Mouse (Mus musculus): ENCODE measurements at regions not wholly inside any gene's neighbourhood (a gene's known extent, or its start where the extent isn't known, plus 50 kb on each side); places are given as distances from the start of the nearest gene placed in this dataset.

DNA sequence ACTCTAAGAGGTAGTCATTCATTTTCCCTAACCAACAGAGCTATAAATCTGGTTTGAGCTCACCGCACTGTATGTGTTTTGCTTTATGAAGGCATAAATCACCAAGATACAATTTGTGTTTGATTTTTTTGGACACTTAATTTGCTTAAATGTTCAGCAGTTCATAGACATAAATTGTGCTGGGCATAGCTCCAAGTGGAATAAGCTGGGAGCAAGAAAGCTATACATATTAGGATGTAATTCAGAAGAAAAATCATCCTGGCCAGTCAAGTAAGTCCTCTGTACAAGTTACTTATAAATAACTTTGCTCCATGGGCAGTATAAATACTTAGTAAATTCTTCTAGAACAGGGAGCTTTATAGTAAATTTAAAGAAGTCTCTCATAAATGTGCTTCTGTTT, 267.0 kb upstream of the Atp5g3 start:
- DNase-seq, result no peak

DNA sequence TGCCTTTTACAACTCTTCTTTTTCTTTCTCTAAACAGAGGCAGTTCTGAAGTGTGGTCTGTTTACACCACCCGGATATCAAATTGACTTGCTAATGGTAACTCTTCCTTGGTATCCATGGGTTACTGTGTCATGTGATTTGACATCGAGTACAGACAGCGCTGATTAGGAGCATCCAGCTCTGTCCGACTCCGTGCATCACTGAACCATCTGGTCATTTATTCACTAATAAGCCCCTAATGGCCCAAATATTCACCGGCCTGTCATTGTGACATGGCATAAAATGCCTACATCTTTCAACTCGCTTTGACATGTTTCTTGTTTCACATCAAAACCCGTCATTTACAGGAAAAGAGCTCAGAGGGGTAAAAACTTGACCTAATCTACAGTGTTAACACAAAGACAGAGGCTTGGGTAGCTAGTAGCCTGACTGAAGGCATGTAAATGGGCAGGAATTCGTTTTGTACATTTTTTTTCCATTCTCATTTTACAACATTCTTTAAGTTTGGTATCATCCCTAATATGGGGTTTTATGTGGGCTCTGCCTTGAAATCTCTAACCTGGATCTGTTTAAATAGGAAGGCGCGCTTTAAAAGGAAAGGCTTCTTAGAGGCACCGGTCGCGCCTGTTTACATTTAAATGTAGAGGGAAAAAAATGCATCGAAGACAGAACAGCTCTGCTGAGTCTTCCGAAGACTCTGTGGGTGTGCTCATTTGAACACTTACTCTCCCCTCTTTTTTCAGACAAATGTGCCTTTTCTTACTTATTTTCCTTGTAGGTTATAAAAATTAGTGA, 257.8 kb upstream of the Atp5g3 start:
- no peak for DNase-seq

DNA sequence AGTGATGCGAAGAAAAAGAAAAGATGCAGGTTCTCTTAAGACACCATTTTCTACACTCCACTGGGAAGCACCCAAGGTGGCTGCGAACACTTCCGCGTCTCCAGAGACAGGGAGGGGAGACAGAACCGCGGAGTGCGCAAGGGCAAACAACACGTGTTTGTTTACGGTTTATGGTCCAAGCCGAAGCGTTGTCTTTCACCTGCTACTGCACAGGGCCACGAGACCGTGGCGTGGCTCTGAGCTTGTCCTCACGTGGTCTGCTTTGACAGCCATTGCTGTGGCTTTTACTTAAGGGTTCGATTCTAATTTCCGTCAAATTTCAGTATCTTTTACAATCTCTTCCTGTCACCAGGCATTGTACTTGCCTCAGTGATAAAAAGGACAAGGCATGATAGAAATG, 257.2 kb upstream of the Atp5g3 start:
- no peak for DNase-seq

DNA sequence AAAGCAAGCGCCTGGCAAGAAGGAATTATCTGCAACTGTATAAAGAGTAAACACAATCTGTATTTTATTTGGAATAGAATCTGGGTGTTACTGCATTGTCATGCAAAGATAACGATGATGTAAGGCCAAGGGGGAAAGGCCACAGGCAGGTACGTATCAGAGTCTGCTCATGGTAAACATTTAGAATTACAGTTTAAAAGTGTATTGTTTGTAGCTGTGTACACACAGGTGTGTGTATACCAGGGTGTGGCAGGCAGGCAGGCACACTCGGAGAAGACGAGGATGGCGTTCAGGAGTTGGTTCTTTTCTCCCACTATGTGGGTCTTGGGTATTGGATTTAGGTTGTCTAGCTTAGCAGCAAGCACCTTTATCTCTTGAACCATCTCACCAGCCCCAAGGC, 242.9 kb upstream of the Atp5g3 start:
- no peak for DNase-seq

DNA sequence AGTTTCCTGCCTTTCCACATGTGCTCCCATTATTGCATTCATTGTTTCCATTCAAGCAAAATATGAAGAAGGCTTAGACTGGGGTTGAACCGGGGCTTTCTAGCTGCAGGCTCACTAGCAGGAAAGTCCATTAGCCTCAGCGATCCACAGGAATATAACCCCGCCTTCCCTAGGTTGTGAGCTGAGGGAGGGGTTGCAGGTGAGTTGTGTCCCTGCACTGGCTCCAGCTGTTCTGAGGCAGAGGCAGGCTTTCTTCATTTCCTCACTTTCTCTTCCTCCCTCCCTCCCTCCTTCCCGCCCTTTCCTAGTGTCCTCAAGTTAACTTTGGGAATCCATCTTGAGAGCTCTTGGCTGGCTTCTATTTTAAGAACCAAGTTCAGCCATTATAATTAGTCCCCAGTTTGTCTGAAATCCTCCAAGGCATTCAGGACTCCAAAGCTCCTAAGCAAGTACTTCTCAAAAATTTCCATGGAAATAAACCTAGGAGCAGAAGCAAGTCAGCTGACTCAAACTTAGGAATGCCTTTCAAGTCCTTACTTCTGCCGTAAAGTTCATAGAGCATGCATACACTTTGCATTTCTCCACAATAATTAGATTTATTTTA, 242.2 kb upstream of the Atp5g3 start:
- no peak for DNase-seq

DNA sequence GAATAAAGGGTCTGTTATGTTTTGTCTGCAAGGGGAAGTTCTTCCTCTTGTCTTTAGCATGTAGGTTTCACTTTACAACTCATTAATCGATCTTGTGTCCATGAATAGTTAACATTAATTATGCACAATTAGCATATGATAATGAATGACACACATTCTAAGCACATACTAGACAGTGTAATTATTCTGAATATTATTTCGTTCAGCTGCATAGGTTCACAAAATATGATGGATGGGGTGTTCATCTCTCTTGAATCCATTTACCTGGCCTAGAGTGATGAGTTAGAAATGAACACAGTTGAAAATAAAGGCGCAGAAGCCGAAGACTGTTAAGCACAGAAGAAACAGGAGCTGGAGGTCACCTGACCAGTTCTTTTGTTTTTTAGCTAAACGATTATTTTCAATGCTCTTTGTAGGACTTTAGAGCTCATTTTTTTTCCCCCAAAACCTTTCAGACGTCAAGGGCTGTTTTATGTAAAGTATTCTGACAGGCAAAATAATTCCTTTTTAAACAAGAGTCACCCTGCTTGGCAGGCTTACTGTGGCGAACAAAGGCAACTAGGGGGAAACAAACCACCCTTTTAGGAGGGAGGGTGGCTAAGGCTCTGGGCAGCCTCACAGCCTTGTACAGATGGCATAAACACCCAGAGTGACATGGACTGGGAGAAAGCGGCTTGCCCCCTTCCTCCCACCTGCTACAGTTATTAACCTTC, 241.6 kb upstream of the Atp5g3 start:
- no peak for DNase-seq

DNA sequence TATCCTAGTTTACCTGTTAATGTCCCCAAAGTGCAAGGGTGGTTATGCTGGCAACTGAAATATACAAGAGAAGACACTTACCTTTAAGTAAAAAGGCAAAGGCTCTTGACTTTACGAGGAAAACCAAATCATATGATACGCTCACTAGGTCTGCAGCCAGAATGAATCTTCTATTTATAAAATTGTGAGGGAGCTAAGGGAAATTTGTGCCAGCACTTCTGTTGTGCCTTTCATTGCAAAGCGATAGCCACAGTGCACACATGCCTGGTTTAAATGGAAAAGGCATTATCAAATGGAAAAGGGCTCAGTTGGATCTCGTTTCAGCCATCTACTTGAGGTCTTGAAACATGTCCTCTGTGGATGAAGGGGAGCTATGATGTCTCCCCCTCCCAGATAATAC, 236.1 kb upstream of the Atp5g3 start:
- no peak for DNase-seq

DNA sequence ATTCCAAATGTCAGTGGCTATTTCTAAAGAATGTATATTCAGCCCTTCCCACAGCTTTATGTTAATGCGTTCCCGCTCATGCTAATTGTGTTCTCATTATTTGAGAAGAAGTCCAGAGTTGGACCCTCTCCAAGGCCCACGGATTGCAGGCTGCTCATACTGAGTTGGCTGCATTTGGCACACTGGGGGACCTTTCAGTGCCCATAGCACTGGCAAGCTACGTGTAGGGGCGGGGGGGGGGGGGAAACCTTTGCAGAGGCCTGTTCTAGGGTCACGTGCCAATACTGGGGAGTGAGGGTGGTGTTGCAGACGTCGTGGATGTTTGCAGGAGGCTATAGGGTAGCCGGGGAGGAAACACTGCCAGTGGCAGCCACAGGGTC, 225.5 kb upstream of the Atp5g3 start:
- DNase-seq, result peak; percentile 5

DNA sequence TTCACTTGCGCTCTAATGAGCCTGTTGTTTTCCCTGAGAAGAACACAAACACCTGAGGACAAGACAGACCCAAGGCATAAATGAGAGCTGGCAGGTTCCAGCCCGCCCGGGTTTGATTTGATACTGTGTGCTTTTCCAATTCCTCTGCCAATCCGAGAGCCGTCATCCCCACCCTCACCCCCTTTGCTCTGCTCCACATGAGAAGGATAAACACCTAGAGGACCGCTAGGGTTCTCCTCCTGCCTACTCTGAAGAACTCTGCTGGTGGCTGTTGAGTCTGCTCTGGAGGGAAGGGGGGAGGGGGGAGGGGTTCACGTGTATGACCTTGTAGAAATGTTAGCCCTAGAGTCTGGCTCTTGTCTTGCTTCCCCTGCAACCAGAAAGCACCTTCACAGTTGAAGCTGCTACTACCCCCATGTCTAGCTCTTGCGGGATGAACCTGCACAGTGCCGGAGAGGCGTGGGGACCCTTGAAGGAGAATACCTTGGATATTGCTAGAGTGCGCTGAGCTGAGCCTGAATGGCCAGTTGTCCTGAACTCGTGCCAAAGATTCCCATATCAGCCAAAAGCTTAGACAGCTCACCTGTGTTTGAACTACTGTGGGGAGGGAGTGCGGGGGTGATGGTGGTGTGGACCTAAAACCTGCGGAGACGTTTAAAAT, 225.0 kb upstream of the Atp5g3 start:
- DNase-seq, result no peak

DNA sequence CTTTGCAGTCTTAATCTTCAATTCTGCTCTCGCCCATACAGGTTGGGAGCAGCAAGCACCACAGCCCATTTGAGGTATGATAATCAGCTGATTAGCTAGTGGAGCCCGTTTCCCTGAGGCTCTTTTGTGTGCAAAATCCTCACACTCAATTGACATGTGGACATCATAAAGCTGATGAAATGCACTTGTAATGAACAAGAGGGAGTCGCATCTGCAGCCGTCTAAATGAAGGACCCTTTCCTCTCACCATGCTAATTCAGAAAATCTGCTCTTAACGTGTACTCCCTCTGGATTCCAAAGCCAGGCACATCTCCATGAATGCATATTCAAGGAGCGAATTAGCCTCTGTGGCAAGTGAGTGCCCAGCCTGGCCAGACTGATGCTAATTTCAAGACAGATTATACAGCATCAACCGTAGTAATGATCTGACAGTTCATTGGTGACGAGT, 219.0 kb upstream of the Atp5g3 start:
- no peak for DNase-seq

DNA sequence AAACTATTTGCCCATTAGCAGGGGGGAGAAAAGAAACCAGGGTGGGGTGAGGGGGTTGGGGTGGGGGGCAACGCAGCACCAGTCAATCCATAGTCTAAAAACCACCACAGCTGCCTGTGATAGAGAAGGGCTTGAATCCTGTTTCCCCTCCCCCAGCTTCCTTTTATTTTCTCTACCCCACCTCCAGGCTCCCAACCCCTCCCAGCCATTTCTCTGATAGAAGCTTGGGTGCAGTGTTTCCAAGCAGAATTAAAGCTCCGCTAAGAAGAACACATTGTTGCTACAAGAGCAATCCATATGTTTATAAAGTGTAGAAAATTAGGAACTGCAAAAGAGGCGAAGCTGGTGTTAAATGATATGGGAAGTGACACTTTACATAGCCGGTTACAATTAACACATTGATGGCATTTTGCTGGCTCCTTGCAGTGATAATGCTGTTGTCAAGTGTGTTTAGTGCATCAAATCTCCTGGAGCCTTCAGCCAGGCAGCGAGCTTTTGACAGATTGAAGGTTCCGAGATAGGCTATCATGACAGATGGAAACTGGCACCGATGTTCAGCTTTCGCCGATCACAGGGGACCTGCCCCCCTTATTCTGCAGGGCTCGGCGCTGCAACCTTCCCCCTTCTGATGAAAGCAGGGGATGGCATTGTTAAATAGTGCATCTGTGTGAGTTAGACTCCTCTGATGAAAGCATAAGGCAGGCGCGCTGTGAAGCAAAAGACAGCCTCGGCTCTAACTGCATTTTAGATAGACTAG, 217.8 kb upstream of the Atp5g3 start:
- no peak for DNase-seq

DNA sequence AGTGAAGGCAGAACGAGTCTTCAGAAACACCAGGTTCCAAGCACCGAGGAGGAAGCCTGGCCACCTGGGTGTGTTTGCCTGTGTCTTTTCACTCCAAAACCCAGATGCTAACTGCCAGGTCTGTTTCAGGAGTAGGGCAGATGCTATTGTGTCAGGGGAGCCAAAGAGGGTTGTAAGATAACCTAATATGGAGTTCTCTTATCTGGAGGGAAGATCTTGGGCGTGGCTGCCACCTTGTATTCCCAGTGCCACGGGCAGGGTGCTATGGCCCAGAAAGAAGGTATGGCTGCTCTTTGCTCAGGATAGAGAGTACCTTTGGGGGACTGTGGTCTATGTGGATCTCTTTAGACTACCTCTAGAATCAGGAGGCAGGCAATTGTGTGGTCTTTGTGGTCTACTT, 216.0 kb upstream of the Atp5g3 start:
- DNase-seq, result no peak

DNA sequence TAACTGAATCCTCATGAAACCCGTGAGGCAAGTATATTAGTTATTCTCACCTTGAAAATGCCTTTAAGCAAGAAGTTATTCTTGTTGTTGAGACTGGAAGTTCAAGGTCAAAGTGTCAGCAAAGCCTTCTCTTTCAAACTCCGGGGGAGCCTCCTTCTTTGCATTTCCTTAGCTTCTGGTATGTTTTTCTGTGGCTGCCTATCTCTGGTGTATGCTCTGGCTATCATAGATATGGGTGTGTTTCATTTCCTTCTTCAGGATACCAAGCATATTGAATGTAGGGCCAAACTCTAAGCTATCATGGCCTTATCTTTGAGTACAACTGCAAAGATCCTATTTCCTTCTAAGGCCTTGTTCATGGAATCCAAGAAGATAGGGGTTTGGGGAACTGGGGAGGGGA, 213.1 kb upstream of the Atp5g3 start:
- DNase-seq, result no peak

DNA sequence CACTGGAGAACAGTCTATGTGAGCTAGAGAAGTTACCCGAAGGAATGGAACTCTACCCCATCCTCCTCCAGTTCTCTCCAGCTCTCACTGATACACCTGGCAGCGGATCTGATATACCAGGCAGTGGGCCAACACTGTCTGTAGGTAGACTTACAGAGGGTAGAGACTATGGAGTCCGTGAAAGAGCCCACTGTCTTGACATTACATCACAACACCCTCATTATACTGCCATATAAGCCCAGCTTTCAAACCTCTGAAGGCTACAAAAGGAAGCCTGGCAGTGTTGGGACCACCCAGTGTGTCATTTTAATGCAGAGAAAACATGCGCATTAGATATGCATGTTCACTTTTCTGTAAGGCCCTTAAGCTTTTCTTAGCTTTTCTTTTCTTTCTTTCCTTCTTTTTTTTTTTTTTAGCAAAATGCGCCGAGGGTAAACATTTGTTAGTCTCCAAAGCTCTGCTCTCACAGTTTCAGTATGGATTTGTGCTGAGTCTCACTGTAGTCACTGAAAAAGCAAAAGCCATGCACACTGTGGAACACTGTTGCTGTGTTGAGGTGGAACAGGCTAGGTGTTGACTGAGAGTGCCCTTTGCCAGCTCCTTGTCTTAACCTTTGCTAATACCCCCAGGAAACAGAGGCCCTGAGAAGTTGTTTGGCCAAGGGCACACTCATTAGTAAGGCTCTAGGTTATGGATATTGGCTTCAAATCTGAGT, 212.4 kb upstream of the Atp5g3 start:
- DNase-seq, result no peak

DNA sequence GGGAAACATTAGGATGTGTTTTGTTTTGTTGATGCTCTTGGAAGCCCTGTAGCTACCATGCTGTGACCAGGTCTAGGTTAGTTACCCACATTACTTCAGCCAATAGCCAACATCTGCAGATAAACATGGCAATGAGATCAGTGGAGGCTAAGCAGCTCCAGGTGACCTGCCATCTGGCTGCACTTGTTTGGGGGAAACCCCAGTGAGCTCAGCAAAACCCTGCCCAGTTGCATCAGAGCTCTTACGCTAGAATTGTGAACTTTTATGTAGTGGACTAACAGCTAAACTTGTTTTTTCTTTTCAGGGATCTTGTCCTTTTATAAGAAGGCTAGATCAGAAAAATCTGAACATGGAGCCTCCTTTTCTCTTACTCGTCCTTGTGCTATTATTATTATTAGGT, 211.8 kb upstream of the Atp5g3 start:
- DNase-seq, result no peak

DNA sequence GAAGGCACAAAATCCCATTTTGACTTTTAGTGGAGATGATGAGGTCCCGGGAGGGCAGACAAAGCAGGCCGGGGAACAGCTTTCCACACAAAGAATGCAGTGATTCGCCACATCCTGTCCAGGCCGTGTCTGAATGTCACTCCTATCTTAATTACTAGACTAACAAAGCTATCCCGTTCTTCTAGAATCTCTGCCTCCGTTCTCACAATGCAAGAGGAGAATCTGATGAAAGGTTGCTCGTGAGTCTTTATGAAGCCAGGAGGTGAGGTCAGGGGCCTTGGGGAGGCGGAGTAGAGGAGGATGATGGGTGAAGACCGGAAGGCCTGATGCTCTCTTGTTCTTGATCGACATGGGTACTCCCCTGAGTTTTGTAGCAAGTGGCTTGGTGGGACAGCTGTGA, 208.9 kb upstream of the Atp5g3 start:
- no peak for DNase-seq

DNA sequence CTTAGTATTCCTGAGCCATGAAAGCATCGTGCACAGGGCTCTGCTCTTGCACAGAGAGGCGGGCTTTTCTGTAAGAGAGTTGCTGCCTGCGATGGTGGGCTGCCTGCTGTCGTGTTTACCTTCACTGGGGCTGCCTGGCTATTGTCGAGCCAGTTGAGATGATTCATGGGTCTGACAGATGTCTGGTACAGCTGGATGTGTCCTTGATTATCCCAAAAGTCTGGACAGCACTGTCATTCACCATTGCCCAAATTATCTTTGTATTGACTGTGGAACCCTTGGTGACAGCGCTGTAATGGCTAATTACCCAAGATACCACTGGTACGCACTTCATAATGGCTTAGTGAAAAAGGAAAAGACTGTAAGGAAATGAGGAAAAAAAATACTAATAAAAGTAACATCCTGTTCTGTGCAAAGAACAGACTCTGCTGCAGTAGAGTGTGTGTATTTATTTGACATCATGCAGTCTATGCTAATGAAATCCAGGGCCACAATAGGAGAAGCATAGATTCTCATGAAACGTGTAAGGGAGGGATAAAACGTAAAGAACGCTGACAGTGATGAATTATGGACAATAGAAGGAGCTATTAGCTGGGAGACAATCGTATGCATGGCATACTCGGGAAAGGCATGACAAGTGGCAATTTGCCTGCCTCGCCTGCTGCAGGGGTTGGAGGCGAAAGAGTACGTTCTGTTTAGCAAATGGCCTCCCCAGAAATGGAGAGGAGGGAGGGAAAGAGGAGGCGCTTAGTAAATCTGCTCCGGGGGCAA, 208.2 kb upstream of the Atp5g3 start:
- no peak for DNase-seq

DNA sequence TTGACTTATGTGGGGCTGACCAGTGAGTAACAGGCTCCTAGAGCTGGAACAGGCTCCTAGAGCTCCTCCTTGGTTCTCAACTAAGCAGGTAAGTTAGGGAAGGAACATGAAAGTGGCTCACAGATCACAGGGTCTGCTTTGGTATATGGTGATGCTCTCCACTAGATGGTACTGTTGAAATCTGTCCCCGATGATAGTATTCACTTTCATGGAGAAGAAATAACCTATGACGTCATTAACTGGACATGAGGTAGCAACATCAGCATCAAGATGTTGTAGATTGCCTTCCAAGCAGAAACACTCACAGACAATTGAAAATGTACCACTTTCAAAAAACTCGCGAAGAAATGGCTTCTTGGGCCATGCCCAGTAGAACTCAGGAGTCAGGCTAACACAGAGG, 195.3 kb upstream of the Atp5g3 start:
- DNase-seq, result no peak

DNA sequence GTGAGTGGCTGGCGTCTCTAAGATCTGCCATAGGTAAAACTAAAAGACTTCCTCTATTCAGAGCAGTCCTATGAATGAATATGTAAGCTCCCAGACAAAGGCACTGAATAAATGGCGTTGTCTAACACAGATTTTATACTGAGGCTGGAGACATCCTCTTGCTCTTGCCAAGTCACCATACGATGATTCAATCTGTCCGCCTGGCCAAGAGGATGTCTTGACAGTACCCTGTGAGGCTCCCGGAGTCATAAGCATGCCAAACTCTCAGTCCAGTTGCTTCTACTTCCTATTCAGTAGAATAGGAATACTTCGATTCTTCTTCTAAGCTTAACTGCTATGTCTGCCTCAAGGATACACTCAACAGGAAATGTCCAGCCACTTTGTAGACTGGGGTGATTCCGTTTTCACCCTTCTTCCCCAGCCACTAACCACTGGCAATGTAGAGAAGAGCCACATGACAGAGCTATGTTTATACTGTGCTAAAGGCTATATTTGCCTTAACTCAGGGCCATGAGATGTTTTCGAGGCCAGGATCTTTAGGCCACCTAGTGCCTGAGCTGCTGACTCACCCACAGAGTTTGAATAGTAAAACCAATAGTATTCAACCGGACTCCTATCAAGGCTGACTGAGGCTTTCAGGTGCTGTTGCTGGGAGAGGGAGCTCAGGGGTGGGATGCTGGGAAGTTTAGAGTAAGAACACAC, 188.7 kb upstream of the Atp5g3 start:
- DNase-seq, result no peak

DNA sequence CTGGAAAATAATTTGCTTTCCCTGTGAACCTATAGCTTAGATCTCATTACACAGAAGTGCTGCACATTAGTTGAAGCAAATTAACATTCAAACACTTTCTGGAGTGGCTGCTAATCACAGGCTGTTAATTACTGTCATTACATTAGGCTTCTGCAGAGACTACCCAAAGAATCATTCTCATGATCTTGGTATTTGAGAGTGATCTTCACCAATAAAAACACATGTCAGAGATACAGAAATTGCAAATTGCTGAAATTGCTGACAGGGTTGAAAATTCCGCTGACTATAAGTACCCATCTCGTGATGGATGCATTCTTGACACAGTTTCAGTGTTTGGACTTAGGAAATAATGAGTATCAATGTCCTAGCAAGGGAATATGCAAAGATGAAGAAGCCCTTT, 185.7 kb upstream of the Atp5g3 start:
- DNase-seq, result no peak

DNA sequence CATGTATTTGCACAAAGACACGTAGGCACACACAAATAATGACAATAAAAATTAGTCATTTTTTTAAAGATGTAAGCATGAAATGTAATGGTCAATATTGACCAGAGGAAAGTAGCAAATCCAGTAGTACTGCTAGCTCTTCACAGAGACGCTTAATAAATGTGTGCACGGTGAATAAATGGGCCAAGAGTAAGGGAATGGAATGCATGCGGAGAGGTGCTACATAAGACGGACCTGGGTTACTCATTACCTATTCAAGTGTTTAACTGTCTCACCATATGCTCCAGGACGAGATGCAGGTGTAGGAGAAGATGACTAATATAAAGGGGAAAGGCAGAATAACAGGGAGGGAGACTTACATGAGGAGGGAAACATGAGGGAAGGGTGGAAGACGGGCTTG, 182.4 kb upstream of the Atp5g3 start:
- DNase-seq, result no peak
